Mouse (Mus musculus): ENCODE measurements around the gene Ermard. TPM values are rescaled to one million over a fixed set of nuclear protein-coding genes. Genes with fewer than 3 reads are reported as not detected.
"Not testable (repeated sequence)": the region's sequence is repeated elsewhere in the genome, so short reads cannot be mapped to it uniquely, and the experiment has no call there.

The Ermard gene
- 76.1 and 100.0 TPM in 2 replicates for polyA plus RNA-seq (2016; fragmentation: Nextera tagmentation; extraction: Ambion mirVana)

GRCm38 (mm10) chr17:15041175-15041729 lies at the start of gene Ermard, which contains the start of the genes Tcte3 and Gm3448:
Gene Ermard (plus strand): TSS chr17:15041208.
Gene Tcte3 (minus strand): TSS chr17:15041488.
Gene Gm3448 (minus strand): TSS chr17:15041537.
- not testable (repeated sequence) for DNase-seq (ENCODE audit: low spot score); H3K4me3 ChIP-seq; H3K27ac ChIP-seq; H3K9me3 ChIP-seq (replicated peaks); H3K36me3 ChIP-seq; H3K27me3 ChIP-seq (ENCODE audit: low read depth, poor library complexity, severe bottlenecking); H3K4me1 ChIP-seq
- WGBS, result under 1% methylated on average over 14 of the region's 56 CpGs

GRCm38 (mm10) chr17:14992522-14993138 lies 48.4 kb upstream of the Ermard start:
- not testable (repeated sequence) for H3K9me3 ChIP-seq (replicated peaks); H3K36me3 ChIP-seq; H3K27me3 ChIP-seq (ENCODE audit: low read depth, poor library complexity, severe bottlenecking); H3K27ac ChIP-seq; H3K4me1 ChIP-seq; DNase-seq (ENCODE audit: low spot score); H3K4me3 ChIP-seq
- no CpG with 5 or more reads among the region's 98 CpGs for WGBS

GRCm38 (mm10) chr17:14993139-14993832 lies 47.7 kb upstream of the Ermard start:
- not testable (repeated sequence) for H3K36me3 ChIP-seq; H3K27ac ChIP-seq; H3K4me3 ChIP-seq; H3K4me1 ChIP-seq; DNase-seq (ENCODE audit: low spot score); H3K27me3 ChIP-seq (ENCODE audit: low read depth, poor library complexity, severe bottlenecking); H3K9me3 ChIP-seq (replicated peaks)
- no CpG with 5 or more reads among the region's 47 CpGs for WGBS

- H3K27ac ChIP-seq; H3K9me3 ChIP-seq (replicated peaks); DNase-seq (ENCODE audit: low spot score); H3K4me3 ChIP-seq; H3K36me3 ChIP-seq; H3K4me1 ChIP-seq; H3K27me3 ChIP-seq (ENCODE audit: low read depth, poor library complexity, severe bottlenecking): not testable (repeated sequence)
- WGBS, result no CpG with 5 or more reads among the region's 5 CpGs
Measured at GRCm38 (mm10) chr17:14994140-14994539, 46.9 kb upstream of the Ermard start.

GRCm38 (mm10) chr17:15000047-15000446 lies 41.0 kb upstream of the Ermard start:
- no CpG with 5 or more reads among the region's 4 CpGs for WGBS
- not testable (repeated sequence) for H3K27ac ChIP-seq; H3K4me1 ChIP-seq; DNase-seq (ENCODE audit: low spot score); H3K36me3 ChIP-seq; H3K4me3 ChIP-seq; H3K9me3 ChIP-seq (replicated peaks); H3K27me3 ChIP-seq (ENCODE audit: low read depth, poor library complexity, severe bottlenecking)

- not testable (repeated sequence) for H3K27ac ChIP-seq; H3K9me3 ChIP-seq (replicated peaks); H3K27me3 ChIP-seq (ENCODE audit: low read depth, poor library complexity, severe bottlenecking); H3K4me1 ChIP-seq; H3K4me3 ChIP-seq; DNase-seq (ENCODE audit: low spot score); H3K36me3 ChIP-seq
- WGBS, result no CpG with 5 or more reads among the region's 3 CpGs
Measured at GRCm38 (mm10) chr17:15009088-15009487, 31.9 kb upstream of the Ermard start.

GRCm38 (mm10) chr17:15009706-15010413 lies 31.1 kb upstream of the Ermard start, which contains the start of gene Gm3435:
Gene Gm3435 (plus strand): TSS chr17:15010176.
- no CpG with 5 or more reads among the region's 60 CpGs for WGBS

GRCm38 (mm10) chr17:15021503-15022220 lies 19.3 kb upstream of the Ermard start:
- not testable (repeated sequence) for H3K36me3 ChIP-seq; H3K9me3 ChIP-seq (replicated peaks); H3K4me3 ChIP-seq; H3K4me1 ChIP-seq; DNase-seq (ENCODE audit: low spot score); H3K27ac ChIP-seq; H3K27me3 ChIP-seq (ENCODE audit: low read depth, poor library complexity, severe bottlenecking)
- WGBS, result 90% methylated on average over 3 of the region's 3 CpGs

More at GRCm38 (mm10) chr17:15009706-15010413, 31.1 kb upstream of the Ermard start, which contains the start of gene Gm3435:
- not testable (repeated sequence) for H3K9me3 ChIP-seq (replicated peaks); H3K36me3 ChIP-seq; H3K4me1 ChIP-seq; H3K27me3 ChIP-seq (ENCODE audit: low read depth, poor library complexity, severe bottlenecking); DNase-seq (ENCODE audit: low spot score); H3K4me3 ChIP-seq; H3K27ac ChIP-seq

- not testable (repeated sequence) for H3K27me3 ChIP-seq (ENCODE audit: low read depth, poor library complexity, severe bottlenecking); H3K27ac ChIP-seq; H3K4me3 ChIP-seq; H3K9me3 ChIP-seq (replicated peaks); H3K36me3 ChIP-seq; DNase-seq (ENCODE audit: low spot score); H3K4me1 ChIP-seq
- no CpG with 5 or more reads among the region's 97 CpGs for WGBS
Measured at GRCm38 (mm10) chr17:15023878-15024492, 17.0 kb upstream of the Ermard start.

- WGBS, result no CpG with 5 or more reads among the region's 48 CpGs
- H3K9me3 ChIP-seq (replicated peaks); H3K27me3 ChIP-seq (ENCODE audit: low read depth, poor library complexity, severe bottlenecking); DNase-seq (ENCODE audit: low spot score); H3K4me3 ChIP-seq; H3K4me1 ChIP-seq; H3K36me3 ChIP-seq; H3K27ac ChIP-seq: not testable (repeated sequence)
Measured at GRCm38 (mm10) chr17:15024502-15025193, 16.4 kb upstream of the Ermard start.

GRCm38 (mm10) chr17:15025513-15025912 lies 15.5 kb upstream of the Ermard start:
- H3K27me3 ChIP-seq (ENCODE audit: low read depth, poor library complexity, severe bottlenecking); H3K4me3 ChIP-seq; H3K27ac ChIP-seq; DNase-seq (ENCODE audit: low spot score); H3K4me1 ChIP-seq; H3K36me3 ChIP-seq; H3K9me3 ChIP-seq (replicated peaks): not testable (repeated sequence)
- WGBS, result no CpG with 5 or more reads among the region's 6 CpGs

- H3K4me3 ChIP-seq; H3K4me1 ChIP-seq; H3K9me3 ChIP-seq (replicated peaks); H3K36me3 ChIP-seq; DNase-seq (ENCODE audit: low spot score); H3K27me3 ChIP-seq (ENCODE audit: low read depth, poor library complexity, severe bottlenecking); H3K27ac ChIP-seq: not testable (repeated sequence)
- WGBS, result no CpG with 5 or more reads among the region's 4 CpGs
Measured at GRCm38 (mm10) chr17:15031414-15031813, 9.6 kb upstream of the Ermard start.
